In genomic region chr2:117322399-117322798, GRCm38 (mm10) we compare ENCODE assay signal across 23 mouse cellular contexts. TPM values are rescaled to one million over a fixed set of nuclear protein-coding genes. Genes with fewer than 3 reads are reported as not detected.
DNase-seq lines count a peak whose midpoint lies in the region; ATAC-seq and TF ChIP-seq lines count a peak whose summit lies in the region.
"Had no signal": no experiment of that assay in that cellular context is flagged by ENCODE, and none has a peak within 500 bp of the region (broad histone marks: within the 10 kb centered on the region; RNA-seq: fewer than 3 reads in every experiment).

No protein-coding gene starts in this region.

- peak; percentile 74 for ATAC-seq in CD4-positive, CD25-positive, alpha-beta regulatory T cell, adult 4 months
- ATAC-seq in inflammation-experienced regulatory T-cells, adult 6 months: peak; percentile 53
- ATAC-seq: forebrain, embryonic 13.5 days; forebrain, embryonic 16.5 days; hindbrain, postnatal 0 days; intestine, embryonic 15.5 days had no signal

- no peak for DNase-seq in layer of hippocampus, adult 2 months (ENCODE audit: low spot score in 2 of 2)
- no peak for DNase-seq in layer of hippocampus, postnatal 36 days
- no peak for DNase-seq in cerebellum, adult 11-12 months
- no peak for DNase-seq in hindbrain, embryonic 10.5 days (ENCODE audit: low spot score)
- DNase-seq: adrenal gland, postnatal 10 days; B cell, adult 2 months; cerebellum, adult 18-20 months; cerebellum, adult 9-10 months; cerebellum, postnatal 14 days; gastrocnemius, postnatal 10 days; gastrocnemius, postnatal 36 days; heart, adult 2 months; heart, postnatal 36 days; kidney, adult 11 months had no signal

- no peaks in the 10 kb centered on the region for H3K27me3 ChIP-seq in hindbrain, embryonic 10.5 days (ENCODE audit: insufficient read depth, poor library complexity, severe bottlenecking)
- H3K27me3 ChIP-seq: forebrain, embryonic 13.5 days; intestine, embryonic 15.5 days had no signal

- no peak for TF ChIP-seq CTCF in layer of hippocampus, adult 2 months (conservative IDR thresholded peaks at IDR 0.05)

- no peaks in the 10 kb centered on the region for H3K4me1 ChIP-seq in hindbrain, embryonic 10.5 days (replicated peaks)
- H3K4me1 ChIP-seq: forebrain, embryonic 10.5 days; forebrain, embryonic 13.5 days; intestine, embryonic 15.5 days had no signal

- 89% methylated on average over 8 of the region's 8 CpGs for WGBS in hindbrain, embryonic 10.5 days

- H3K4me3 ChIP-seq in layer of hippocampus, adult 2 months: no peak overlapping the region
- no peak overlapping the region for H3K4me3 ChIP-seq in hindbrain, embryonic 10.5 days
- H3K4me3 ChIP-seq: forebrain, embryonic 10.5 days; forebrain, embryonic 13.5 days; heart, adult 2 months; intestine, embryonic 15.5 days had no signal

- H3K9me3 ChIP-seq in hindbrain, embryonic 10.5 days: no peaks in the 10 kb centered on the region
- H3K9me3 ChIP-seq: forebrain, embryonic 10.5 days; forebrain, embryonic 13.5 days; intestine, embryonic 15.5 days had no signal

- H3K27ac ChIP-seq in layer of hippocampus, adult 2 months: peak overlapping the region; percentile 29; the same call in 1 of the 2 replicates
- no peak overlapping the region for H3K27ac ChIP-seq in hindbrain, embryonic 10.5 days
- H3K27ac ChIP-seq: forebrain, embryonic 10.5 days; forebrain, embryonic 13.5 days; heart, adult 2 months; hindbrain, embryonic 14.5 days; hindbrain, postnatal 0 days; intestine, embryonic 15.5 days had no signal

- H3K36me3 ChIP-seq in hindbrain, embryonic 10.5 days: no peaks in the 10 kb centered on the region
- H3K36me3 ChIP-seq: forebrain, embryonic 10.5 days; intestine, embryonic 15.5 days had no signal

RNA-seq across cellular contexts. Expression of gene Rasgrp1, which starts 20.4 kb away (rescaled TPM):
- total RNA-seq in layer of hippocampus, adult 2 months (2021): 100 to 1,000 TPM; 390 to 415 TPM
- 100 to 1,000 TPM; 360 to 401 TPM for total RNA-seq in layer of hippocampus, postnatal 36 days (2021)
- 10 to 100 TPM; 66.0 to 79.2 TPM for polyA plus RNA-seq in CD4-positive, CD25-positive, alpha-beta regulatory T cell, adult 4 months (2017; shearing (Covaris generic))
- 10 to 100 TPM; 48.9 to 73.3 (median 64.2) TPM for polyA plus RNA-seq in inflammation-experienced regulatory T-cells, adult 6 months (2017; shearing (Covaris generic))
- 0.41 and 1.1 TPM in 2 replicates for polyA plus RNA-seq in hindbrain, embryonic 10.5 days (2016; fragmentation: Nextera tagmentation; extraction: Ambion mirVana)
- total RNA-seq: gastrocnemius, adult 18-20 months had no signal

Comparison
In these comparisons a context has a peak if more than half of its experiments do, and no peak if none do; other contexts are left out.
1. RNA of gene Rasgrp1, which starts 20.4 kb away (polyA plus RNA-seq): 66.0 to 79.2 TPM in CD4-positive, CD25-positive, alpha-beta regulatory T cell, adult 4 months and 48.9 to 73.3 TPM in inflammation-experienced regulatory T-cells, adult 6 months; 0.41 to 1.1 TPM in hindbrain, embryonic 10.5 days; every median in the first group is over 10 times any median in the second.